Comparison of ENCODE assay signal across 14 mouse cellular contexts in the genomic region with DNA sequence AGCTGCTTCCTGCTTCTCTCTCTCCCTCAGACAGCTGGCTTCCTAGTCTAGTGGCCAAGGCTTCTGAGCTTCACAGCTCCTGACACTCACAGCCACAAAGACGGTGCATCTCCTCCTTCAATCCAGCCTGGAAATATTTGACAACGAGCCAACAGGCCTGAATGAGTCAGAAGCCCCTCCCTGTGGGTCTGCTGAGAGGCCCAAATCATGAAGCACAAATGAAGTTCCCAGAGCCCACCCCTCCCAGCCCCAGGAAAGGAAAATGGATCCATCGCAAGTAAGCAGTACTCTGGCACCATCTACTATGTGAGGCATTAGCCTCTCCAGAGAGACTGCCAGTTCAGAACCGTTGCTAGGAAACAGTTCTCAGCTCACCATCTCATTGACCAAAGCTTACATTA. TPM values are rescaled to one million over a fixed set of nuclear protein-coding genes. Genes with fewer than 3 reads are reported as not detected.
DNase-seq lines count a peak whose midpoint lies in the region; ATAC-seq and TF ChIP-seq lines count a peak whose summit lies in the region.
"Had no signal": no experiment of that assay in that cellular context is flagged by ENCODE, and none has a peak within 500 bp of the region (broad histone marks: within the 10 kb centered on the region; RNA-seq: fewer than 3 reads in every experiment).

No protein-coding gene starts in this region.

- H3K9ac ChIP-seq in forebrain, embryonic 15.5 days (replicated peaks) = no peak overlapping the region
- H3K9ac ChIP-seq in lung, embryonic 14.5 days = no peak overlapping the region
- no peak overlapping the region for H3K9ac ChIP-seq in limb, embryonic 14.5 days (ENCODE audit: low read depth, low read length, severe bottlenecking)
- H3K9ac ChIP-seq: heart, embryonic 13.5 days; limb, embryonic 12.5 days had no signal

- peak; percentile 55 for ATAC-seq in forebrain, embryonic 15.5 days (replicated peaks)
- ATAC-seq in lung, embryonic 14.5 days (ENCODE audit: insufficient read depth) = no peak
- no peak for ATAC-seq in limb, embryonic 14.5 days (ENCODE audit: low FRiP score, low read depth)
- no peak for ATAC-seq in granulocyte monocyte progenitor cell, adult 5-6 weeks (replicated peaks; ENCODE audit: poor library complexity, severe bottlenecking)

- no peaks in the 10 kb centered on the region for H3K9me3 ChIP-seq in forebrain, embryonic 15.5 days
- no peaks in the 10 kb centered on the region for H3K9me3 ChIP-seq in forebrain, embryonic 10.5 days
- H3K9me3 ChIP-seq in lung, embryonic 14.5 days (ENCODE audit: low read depth, low read length) = no peaks in the 10 kb centered on the region
- H3K9me3 ChIP-seq in limb, embryonic 14.5 days (ENCODE audit: control insufficient read depth, low read length) = no peaks in the 10 kb centered on the region
- H3K9me3 ChIP-seq: heart, embryonic 13.5 days; limb, embryonic 12.5 days had no signal

- no peak for TF ChIP-seq CTCF in lung, embryonic 14.5 days (IDR thresholded peaks at IDR 0.05; ENCODE audit: low read depth)

- H3K4me2 ChIP-seq in forebrain, embryonic 15.5 days (replicated peaks) = no peak overlapping the region
- H3K4me2 ChIP-seq in lung, embryonic 14.5 days = no peak overlapping the region
- H3K4me2 ChIP-seq in limb, embryonic 14.5 days (replicated peaks; ENCODE audit: low read depth, low read length, severe bottlenecking) = no peak overlapping the region
- H3K4me2 ChIP-seq: heart, embryonic 13.5 days; limb, embryonic 12.5 days had no signal

- WGBS in forebrain, embryonic 15.5 days = 37% methylated on average over 4 of the region's 4 CpGs
- WGBS in forebrain, embryonic 10.5 days = 84% methylated on average over 4 of the region's 4 CpGs
- 33% methylated on average over 4 of the region's 4 CpGs for WGBS in lung, embryonic 14.5 days
- WGBS in limb, embryonic 14.5 days = 47% methylated on average over 4 of the region's 4 CpGs

- H3K27me3 ChIP-seq in forebrain, embryonic 15.5 days = no peaks in the 10 kb centered on the region
- H3K27me3 ChIP-seq in forebrain, embryonic 10.5 days (ENCODE audit: poor library complexity, severe bottlenecking) = no peaks in the 10 kb centered on the region
- H3K27me3 ChIP-seq in lung, embryonic 14.5 days (ENCODE audit: insufficient read depth, low read length) = no peaks in the 10 kb centered on the region
- H3K27me3 ChIP-seq in limb, embryonic 14.5 days (ENCODE audit: control insufficient read depth, insufficient read depth, low read length) = no peaks in the 10 kb centered on the region
- H3K27me3 ChIP-seq: heart, embryonic 13.5 days; limb, embryonic 12.5 days had no signal

- no peaks in the 10 kb centered on the region for H3K36me3 ChIP-seq in forebrain, embryonic 15.5 days
- no peaks in the 10 kb centered on the region for H3K36me3 ChIP-seq in forebrain, embryonic 10.5 days (replicated peaks)
- no peaks in the 10 kb centered on the region for H3K36me3 ChIP-seq in lung, embryonic 14.5 days (ENCODE audit: insufficient read depth)
- H3K36me3 ChIP-seq in limb, embryonic 14.5 days (ENCODE audit: control insufficient read depth, insufficient read depth, low read length) = no peaks in the 10 kb centered on the region
- H3K36me3 ChIP-seq: heart, embryonic 13.5 days; limb, embryonic 12.5 days had no signal

- no peak overlapping the region for H3K4me3 ChIP-seq in forebrain, embryonic 15.5 days
- H3K4me3 ChIP-seq in forebrain, embryonic 10.5 days = no peak overlapping the region
- H3K4me3 ChIP-seq in lung, embryonic 14.5 days (ENCODE audit: low read depth, low read length) = no peak overlapping the region
- H3K4me3 ChIP-seq in limb, embryonic 14.5 days (replicated peaks; ENCODE audit: low read length) = no peak overlapping the region
- H3K4me3 ChIP-seq: heart, embryonic 13.5 days; limb, embryonic 12.5 days had no signal

- no peak for TF ChIP-seq POLR2A in limb, embryonic 14.5 days (IDR thresholded peaks at IDR 0.05; ENCODE audit: borderline replicate concordance, extremely low read depth, insufficient read depth, insufficient read length)

- H3K4me1 ChIP-seq in forebrain, embryonic 15.5 days = no peaks in the 10 kb centered on the region
- H3K4me1 ChIP-seq in forebrain, embryonic 10.5 days = no peaks in the 10 kb centered on the region
- no peaks in the 10 kb centered on the region for H3K4me1 ChIP-seq in lung, embryonic 14.5 days (ENCODE audit: insufficient read depth)
- peaks cover 14% of the 10 kb centered on the region for H3K4me1 ChIP-seq in limb, embryonic 14.5 days (ENCODE audit: control insufficient read depth, insufficient read depth, low read length)

- no peak for DNase-seq in forebrain, embryonic 10.5 days (ENCODE audit: extremely low spot score, low spot score)
- DNase-seq in lung, embryonic 14.5 days = peak; percentile 71
- no peak for DNase-seq in lung, postnatal 14 days
- DNase-seq in Muller cell, postnatal 12 days (ENCODE audit: inconsistent ontology term) = peak; percentile 60
- peak; percentile 51 for DNase-seq in limb, embryonic 14.5 days (ENCODE audit: low spot score)
- DNase-seq: adrenal gland, adult 2 months; cerebellum, adult 18-20 months; kidney, adult 2 months; kidney, postnatal 36 days; thymus, postnatal 36 days had no signal

- H3K27ac ChIP-seq in forebrain, embryonic 15.5 days (replicated peaks) = no peak overlapping the region
- no peak overlapping the region for H3K27ac ChIP-seq in forebrain, embryonic 10.5 days
- H3K27ac ChIP-seq in lung, embryonic 14.5 days (ENCODE audit: low read depth) = no peak overlapping the region
- no peak overlapping the region for H3K27ac ChIP-seq in limb, embryonic 14.5 days (replicated peaks; ENCODE audit: low read depth, low read length)
- H3K27ac ChIP-seq: heart, embryonic 13.5 days; limb, embryonic 12.5 days had no signal

RNA-seq across cellular contexts. Expression of gene Tspan2, which starts 30.3 kb away (rescaled TPM):
- polyA plus RNA-seq in forebrain, embryonic 15.5 days (2015; fragmentation: Nextera tagmentation; extraction: Ambion mirVana) = 6.7 and 7.5 TPM in 2 replicates
- 7.5 and 8.5 TPM in 2 replicates for polyA plus RNA-seq in forebrain, embryonic 10.5 days (2016; fragmentation: Nextera tagmentation; extraction: Ambion mirVana)
- 14.5 and 16.2 TPM in 2 replicates for polyA plus RNA-seq in lung, embryonic 14.5 days (2014; fragmentation: Nextera tagmentation; extraction: Ambion mirVana)
- 6.1 and 6.7 TPM in 2 replicates for polyA plus RNA-seq in limb, embryonic 14.5 days (2012; rRNA removed)
- 7.8 and 8.4 TPM in 2 replicates for polyA plus RNA-seq in limb, embryonic 14.5 days (2014; fragmentation: Nextera tagmentation; extraction: Ambion mirVana)
- total RNA-seq in granulocyte monocyte progenitor cell, adult 5-6 weeks (2014; fragmentation: Nextera tagmentation) = 27.8 and 30.1 TPM in 2 replicates
- total RNA-seq in granulocyte monocyte progenitor cell, adult 5-6 weeks (2017) = 18.4 and 19.9 TPM in 2 replicates

Comparison
In these comparisons a context has a peak if more than half of its experiments do, and no peak if none do; other contexts are left out.
1. DNase-seq: peak in lung, embryonic 14.5 days (single experiment), Muller cell, postnatal 12 days (single experiment) and limb, embryonic 14.5 days (single experiment); none in forebrain, embryonic 10.5 days (single experiment) and lung, postnatal 14 days (single experiment).